Mouse (Mus musculus): Measurements from ENCODE around the gene Ice1. TPM values are rescaled to one million over a fixed set of nuclear protein-coding genes. Genes with fewer than 3 reads are reported as not detected.
A peak's percentile ranks its signal among the peaks of the same experiment; 100 is the strongest.

Ice1 gene
- total RNA-seq, 2 experiments from 2014 or later = 22.5 to 31.4 TPM

- DNase-seq = no peak
Observed at GRCm38 (mm10) chr13:70639639-70640038, 2.2 kb upstream of the Ice1 start.

DNA sequence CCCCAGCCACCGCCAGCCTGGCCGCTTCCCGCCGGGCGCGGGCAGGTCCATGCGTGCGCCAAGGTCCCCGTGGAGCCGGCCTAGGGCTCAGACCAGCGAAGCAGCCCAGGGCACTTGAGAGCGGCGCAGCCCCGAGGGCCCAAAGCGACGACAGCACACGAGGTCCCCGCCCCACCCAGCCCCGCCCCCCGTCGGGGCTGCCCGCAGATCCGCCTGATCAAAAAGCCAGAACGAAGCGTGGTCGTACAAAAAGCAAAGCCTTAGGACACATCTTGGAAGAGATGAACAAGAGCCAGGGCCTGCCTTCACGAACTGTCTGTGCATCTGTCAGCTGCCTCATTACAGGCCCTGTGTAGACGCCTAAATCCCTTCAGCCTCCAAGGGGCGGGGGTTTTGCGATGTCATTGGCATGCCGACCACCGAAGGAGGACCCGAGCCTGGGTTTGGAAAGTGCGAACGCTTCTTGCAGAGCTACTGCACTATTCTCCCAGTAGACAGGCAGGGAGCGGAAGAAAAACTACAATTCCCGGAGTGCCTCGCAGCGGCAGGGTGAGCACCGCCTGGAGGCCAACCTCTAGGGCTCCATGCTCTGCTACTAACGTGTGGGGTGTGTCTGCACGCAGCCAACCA, 343 bp upstream of the Ice1 start:
- DNase-seq = peak; percentile 95

- no peak for DNase-seq
Observed at GRCm38 (mm10) chr13:70636706-70637105, 728 bp downstream of the Ice1 start.

- DNase-seq = no peak
Observed at GRCm38 (mm10) chr13:70635591-70635990, 1.8 kb downstream of the Ice1 start.

DNA sequence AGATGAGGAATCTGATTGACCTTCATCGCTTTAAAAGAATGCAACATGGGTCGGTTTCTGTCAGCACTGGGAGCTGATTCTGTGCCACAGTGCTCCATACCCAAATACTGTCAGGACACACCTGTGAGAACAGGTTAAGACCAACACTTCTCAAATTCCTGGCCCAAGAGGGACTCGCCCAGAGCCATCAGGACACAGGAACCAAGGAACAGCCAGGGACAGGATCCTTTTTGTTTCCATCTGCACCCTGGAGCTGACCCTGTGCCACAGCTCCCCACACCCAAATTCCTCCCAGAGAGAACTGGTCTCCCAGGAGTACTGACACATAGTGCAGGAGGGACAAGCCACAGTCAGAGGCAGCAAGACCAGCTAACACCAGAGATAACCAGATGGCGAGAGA, 11.0 kb downstream of the Ice1 start:
- DNase-seq = no peak

DNA sequence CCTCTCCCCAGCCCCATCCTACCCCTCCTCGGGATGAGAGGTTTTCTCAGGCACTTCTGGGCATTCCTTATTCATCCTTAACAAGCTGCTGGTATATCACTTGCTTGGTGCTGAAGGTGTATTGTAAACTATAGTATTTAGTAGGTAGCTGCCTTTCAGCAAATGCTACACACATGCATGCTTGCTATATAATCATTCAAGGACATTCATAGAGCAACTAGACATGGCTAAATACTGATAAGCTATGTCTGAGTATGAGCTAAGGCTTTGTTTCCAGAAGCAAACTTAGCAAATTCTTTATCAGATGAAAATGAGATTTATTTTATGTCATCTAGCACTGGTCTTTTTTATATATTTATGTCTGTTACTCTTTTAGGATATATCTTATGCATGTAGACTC, 11.8 kb downstream of the Ice1 start:
- DNase-seq = no peak

DNA sequence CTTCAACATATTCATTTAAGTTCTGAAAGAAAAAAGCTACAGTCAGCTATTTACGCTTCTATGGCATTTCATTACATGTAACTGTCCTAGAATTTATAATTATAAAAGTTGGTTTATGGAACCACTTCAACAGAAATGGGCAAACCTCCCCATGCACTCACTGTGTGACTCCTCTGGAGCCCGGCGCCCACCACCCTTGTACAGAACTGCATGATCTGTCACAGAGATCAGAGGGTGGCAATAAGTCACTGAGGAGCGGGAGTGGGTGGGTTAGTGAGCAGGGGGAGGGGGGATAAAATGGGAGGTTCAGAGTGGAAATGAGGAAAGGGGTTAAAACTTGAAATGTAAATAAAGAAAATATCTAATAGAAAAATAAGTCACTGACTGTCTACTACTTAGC, 13.0 kb downstream of the Ice1 start:
- no peak for DNase-seq

DNA sequence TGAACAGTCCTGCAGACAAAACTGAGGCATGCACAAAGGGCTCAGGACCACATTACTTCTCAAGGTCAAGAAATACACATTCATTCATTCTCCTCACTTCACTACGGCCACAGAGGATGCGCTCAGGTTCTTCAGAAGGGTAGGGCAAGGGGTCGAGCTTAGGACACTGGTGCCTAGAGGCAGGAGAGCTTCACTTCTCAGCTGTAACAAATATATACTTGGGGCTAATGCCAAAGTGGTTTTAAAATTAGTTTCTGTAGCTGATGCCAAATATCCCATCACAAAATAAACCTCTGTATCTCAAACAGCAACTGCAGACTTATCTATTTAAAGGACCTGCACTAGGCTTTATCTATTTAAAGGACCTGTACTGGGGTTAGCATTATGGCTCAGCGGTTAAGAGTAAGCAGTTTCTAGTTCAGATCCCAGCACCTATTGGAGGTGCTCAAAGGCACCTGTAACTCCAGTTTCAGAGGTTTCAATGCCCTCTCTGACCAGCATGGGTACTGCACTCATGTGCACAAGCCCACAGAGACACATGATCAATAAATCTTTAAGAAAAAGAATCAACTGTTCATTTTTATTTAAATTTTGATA, 14.9 kb downstream of the Ice1 start:
- no peak for DNase-seq

DNA sequence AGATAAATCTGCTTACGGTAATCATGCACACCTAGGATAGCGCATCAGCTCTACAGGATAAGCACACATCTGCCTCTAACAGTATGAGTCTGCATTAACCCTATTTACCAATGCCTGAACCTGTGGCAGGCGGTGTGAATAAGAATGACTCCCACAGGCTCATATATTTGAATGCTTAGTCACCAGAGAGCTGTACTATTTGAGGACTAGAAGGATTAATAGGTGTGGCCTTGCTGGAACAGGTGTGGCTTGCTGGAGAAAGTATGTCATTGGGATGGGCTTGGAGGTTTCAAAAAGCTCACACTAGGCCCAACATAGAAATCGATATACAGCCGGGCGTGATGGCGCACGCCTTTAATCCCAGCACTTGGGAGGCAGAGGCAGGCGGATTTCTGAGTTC, 15.9 kb downstream of the Ice1 start:
- DNase-seq = no peak

GRCm38 (mm10) chr13:70612837-70613236, 24.6 kb downstream of the Ice1 start:
- no peak for DNase-seq

DNA sequence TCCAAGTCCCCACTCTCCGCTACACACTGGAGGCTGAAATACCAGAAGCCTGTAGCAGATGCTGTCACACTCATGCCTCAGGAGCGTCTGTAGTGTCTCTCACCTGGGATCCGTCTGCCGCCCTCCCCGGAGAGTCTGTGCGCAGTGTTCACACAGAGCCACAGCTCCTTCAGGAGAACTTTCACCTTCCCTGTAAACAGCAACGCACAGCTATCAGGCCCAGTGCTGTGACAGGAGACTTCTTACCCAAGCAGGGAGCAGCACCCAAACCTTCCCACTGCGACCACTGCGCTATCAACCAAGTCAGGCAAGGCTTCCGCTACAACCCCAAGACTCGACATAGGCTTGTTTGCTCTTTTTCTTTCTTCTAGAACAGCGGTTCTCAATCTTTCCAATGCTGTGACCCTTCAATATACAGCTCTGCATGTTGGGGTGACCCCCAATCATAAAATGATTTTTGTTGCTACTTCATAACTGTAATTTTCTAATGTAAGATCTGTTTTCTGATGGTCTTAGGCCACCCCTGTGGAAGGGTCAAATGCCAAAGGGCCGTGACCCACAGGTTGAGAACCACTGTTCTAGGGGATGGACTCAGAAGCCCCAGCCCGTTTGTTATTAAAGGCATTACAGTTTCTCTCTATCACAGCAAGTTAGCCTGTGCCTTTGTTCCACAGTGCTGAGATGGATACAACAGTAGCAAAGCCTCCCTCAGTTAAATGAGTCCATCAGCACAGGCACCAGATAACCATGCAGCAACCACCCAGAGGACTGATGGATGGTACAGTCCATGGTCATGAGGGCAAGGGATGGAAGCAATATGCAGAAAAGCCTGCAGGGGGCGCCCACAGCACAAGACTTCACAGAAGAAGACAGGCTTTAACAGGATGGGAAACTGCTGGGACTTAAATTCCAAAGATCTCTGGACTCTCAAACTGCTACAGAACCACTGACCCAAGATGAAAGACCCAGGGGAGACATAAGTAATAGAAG, 26.7 kb downstream of the Ice1 start:
- peak; percentile 80 for DNase-seq

- no peak for DNase-seq
Observed at GRCm38 (mm10) chr13:70609632-70610031, 27.8 kb downstream of the Ice1 start.

GRCm38 (mm10) chr13:70605366-70605765, 32.1 kb downstream of the Ice1 start:
- DNase-seq = no peak

DNA sequence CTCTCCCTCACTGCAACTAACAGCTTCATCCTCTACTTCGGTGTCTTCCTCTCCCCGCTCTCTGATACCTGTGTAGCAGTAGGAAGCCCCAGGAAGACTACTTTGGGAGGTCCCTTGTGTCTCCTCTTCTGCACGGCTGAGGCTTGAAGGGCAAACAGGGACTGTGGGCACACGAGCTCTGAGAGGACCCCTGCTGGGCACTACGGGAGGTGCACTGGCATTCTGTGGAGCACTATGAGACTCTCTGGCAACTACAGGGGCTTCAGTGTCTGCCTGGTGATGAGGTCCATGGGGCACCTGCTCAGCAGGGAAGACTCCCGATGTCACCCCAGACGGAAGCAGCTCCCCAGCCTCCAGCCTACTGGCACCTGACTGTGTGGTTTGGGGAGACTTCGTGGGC, 32.7 kb downstream of the Ice1 start:
- DNase-seq = no peak

DNA sequence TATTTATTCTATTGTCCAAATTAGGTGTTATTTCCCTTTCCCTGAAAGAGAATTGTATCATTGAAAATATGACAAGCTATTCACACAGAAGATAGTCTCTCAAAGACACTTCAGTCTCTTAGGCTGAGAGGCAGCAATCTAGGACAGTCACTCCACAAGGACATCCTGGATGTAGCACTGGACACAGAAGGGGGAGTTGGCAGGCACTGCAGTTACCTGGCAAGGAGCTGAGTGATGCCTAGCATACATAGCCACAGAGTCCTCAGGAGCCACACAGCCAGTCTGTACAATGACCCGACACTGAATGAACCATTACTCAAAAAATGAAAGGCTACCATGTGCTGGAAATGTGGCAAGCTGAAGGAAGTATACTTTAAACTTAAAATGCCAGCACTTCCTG, 35.9 kb downstream of the Ice1 start:
- no peak for DNase-seq

DNA sequence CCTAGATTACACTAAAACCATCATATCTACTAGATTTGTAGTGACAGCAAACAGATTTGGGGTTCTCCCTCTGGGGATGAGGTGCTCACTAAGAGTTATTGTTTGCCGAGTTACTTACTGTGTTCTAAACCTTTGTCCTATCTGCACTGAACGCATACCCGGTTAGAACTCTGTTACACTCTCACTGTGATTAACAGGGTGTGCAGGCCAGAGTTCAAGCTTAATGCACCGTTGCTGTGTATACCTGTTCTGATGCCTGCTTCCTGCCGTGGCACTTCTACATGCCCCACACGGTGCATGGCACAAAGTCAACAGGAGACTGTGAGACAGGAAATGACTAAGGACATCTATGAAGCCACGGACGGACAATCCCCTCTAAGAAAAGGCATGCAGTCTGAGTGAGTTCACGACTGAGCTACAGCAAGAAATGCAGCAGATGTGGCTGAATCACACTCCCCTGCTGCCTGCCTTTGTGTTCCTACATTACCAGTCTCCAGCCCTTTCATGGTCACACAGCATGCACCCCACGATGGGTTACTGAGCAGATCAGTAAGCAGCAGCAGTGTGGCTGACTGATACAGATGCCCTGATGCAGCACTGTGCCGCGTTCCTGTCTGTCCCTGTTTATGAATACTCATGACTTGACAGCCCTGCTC, 37.3 kb downstream of the Ice1 start:
- no peak for DNase-seq

DNA sequence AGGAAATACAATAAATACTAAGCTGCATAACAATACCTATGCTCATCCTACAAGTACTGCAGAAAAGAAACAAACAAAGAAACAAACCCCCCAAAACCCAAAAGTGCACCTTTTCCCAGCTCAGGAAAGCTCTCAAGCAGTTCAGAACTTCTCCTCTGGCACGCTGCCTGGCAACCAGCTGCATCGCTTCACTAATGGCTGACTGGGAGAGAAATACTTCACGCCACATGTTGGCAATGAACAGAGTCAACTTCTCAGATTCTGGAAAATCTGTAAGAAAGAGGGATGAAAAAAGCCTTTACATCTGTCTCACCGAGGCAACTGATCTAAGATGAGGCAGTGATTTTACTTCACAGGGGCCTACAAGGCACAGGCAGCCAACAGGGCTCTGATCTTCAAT, 38.5 kb downstream of the Ice1 start:
- no peak for DNase-seq

- DNase-seq = peak; percentile 10
Observed at GRCm38 (mm10) chr13:70596901-70597300, 40.5 kb downstream of the Ice1 start.

- DNase-seq = peak; percentile 76
Observed at GRCm38 (mm10) chr13:70590248-70590762, 47.1 kb downstream of the Ice1 start.

- peak; percentile 68 for DNase-seq
Observed at GRCm38 (mm10) chr13:70586969-70587368, 50.5 kb downstream of the Ice1 start.

- peak; percentile 61 for DNase-seq
Observed at GRCm38 (mm10) chr13:70582517-70582916, 54.9 kb downstream of the Ice1 start.

DNA sequence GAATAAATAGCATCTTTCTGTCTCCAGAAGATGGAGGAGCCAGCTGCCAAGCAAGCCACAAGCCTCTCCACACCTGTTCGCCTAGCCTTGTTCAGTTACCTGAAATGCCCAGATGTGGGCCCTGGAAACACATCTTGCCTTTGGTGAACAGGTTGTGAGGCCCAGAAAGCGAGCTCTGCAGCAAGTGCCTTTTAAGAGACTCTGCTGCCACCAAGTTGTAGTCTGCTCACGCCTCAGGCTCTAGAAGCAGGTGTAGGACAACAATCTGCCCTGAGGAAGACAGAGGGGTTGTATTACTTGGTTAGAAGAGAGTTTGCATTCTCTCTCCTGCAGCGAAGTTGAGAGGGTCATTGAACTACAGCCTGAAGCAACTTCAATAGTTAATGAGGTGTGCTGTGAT, 55.9 kb downstream of the Ice1 start:
- DNase-seq = no peak
